Mouse (Mus musculus) layer of hippocampus, postnatal 14 days (tissue): Measurements from ENCODE around the gene Skp2. TPM values are rescaled to one million over a fixed set of nuclear protein-coding genes. Genes with fewer than 3 reads are reported as not detected.

ENCODE experiments used
- DNase-seq, 2 experiments: peaks; one replicate each; pipeline ENCODE4 v3.0.0; 2021 to 2022; ENCODE audit warnings: low spot score in 2 of 2, mixed read lengths in 1 of 2
- total RNA-seq, 2 experiments: library from RNA; stranded (reverse); gene quantifications; 2 replicates each; pipeline ENCODE4 v1.2.3; 2021

The Skp2 gene
- total RNA-seq, 2 experiments from 2014 or later: 4.9 to 5.7 TPM

DNA sequence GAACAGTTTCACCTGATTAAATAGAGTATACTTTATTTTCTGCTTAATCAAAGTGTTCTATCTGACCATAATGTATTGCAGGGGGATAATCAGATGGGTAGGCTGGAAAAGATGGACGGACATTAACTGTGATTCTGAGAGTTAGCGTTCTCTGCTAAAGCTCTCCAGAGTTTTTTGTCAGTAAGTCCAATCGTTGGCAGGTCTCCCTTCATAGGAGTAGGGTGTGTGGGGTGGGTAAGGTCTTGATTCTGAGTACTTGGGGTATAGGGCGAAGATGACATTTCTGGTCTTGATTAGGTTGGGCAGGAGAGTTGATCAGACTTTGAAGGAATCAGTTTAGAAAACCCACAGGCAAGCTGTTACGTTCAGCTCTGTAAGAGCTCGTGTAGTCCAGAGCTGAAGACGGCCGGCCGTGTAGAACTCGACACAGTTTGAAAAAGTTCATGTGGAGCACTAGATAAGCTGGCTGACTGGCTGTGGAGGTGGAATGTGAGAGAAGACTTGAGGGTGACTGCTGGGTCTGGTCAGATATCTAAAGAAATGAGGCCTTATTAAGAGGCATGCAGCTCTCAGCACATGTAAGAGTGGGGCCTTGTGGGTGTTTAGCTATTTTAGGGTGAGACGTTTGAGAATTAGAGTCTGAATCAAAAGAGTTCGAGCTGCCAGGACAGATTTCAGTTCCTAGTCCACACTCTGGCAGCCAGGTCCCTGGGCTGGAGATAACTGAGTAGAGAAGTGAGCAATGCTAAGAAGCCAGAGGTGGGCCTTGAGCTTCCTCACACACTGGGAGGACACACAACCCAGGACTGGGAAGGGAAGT is 76.5 kb downstream of the Skp2 start:
- no peak for DNase-seq

DNA sequence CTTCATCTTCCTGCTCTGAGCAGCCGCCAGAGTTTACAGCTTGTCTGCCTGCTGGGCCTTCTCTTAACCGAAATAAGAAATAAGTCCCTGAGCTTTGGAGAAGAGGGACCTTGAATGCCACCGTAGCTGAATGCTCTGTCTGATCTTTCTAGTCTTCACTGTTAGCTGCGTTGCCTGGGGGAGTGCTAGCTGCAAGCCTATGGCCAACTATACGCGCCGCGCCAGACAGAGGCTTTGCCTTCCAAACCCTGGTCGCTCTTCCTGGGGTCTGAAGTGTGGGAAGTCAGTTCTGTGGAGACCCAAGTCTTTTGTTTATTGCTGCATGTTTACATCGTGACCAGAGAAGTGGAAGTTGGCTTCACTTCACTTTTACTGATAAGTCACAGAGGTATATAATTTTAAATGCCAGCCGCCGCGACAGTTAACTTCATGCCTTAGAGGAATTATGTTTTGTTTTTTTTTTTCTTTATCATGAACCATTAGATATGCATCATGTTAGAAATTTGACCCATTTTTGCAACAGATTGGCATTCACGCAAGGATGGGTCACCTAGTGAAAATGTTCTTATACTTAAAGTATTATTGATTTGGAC is 79.5 kb downstream of the Skp2 start:
- DNase-seq: no peak

DNA sequence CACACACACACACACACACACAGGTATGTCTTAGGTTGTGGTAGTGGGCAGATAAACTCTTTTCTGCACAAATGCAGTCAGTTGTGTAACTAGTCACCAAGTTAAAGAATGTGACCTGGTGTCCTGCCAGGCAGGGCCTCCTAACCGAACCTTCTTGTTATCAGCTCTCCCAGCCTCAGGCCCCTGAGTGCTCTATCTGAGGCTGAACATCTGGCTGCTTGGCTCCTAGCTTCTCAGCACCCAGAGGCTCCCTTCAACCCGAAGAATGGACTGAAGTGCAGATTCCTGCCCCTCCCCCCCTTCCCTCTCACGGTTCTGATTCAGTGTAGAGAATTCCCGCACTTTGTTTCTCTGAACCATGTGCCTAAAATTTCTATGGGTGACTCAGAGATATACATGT is 80.6 kb downstream of the Skp2 start:
- DNase-seq: no peak

DNA sequence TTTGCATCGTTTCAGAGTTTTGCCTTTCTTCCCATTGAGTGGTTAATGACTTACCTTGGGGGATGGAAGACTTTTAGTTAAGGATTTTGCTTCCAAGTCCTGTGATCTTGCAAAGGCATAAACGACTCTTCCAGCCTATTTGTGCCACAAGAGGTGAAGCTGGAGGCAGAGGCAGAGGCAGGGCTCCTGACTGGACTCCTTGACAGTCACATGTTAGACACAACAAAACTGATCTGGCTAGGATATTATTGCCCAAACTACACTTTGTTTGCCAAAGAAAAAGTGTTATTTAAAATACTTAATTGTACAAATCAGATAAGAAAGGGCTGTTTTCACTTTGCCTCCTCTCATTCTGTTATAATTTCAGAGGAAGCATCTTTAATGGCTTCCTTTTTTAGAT is 81.1 kb downstream of the Skp2 start:
- DNase-seq: no peak

DNA sequence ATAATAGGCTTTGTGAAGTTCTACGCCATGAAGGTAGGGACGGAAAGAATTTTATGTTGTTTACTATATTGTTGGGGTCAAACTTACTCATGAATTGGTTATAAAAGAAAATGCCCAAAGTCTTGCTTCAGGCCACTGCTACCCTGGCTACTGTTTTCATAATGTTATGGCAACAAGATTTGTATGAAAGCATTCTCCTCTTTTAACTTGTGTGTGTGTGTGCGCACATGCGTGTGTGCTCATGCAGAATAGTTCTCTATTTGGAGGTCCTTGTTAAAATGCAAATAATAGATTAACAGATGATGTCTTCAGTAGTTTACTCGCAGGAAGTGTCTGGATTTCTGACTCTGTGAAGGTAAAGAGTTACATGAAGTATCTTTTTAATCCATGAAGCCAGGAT is 81.5 kb downstream of the Skp2 start:
- no peak for DNase-seq

DNA sequence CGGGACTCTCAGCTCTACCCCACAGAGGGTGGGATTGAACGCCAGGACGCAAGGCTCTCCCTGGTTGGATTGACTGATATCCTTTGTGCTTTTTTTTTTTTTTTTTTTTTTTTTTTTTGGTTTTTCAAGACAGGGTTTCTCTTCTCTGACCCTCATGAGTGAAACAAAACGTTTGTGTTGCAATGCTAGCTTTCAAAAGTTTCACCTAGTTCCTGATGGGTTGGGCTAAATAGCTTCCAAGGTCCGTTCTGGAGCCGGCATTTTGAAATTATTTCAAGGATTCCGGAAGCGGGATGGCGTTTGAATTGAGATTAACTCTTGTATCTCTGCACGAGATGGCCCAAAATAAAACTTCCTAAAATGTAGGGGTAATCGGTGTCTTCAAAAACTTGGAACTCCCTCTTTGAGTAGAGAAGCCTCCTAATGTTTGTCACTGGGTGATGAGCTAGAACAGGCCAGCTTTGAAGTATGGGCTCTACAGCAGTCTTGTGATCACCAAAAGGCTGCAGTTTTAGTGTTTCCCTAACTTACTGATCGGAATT is 82.1 kb downstream of the Skp2 start:
- no peak for DNase-seq

DNA sequence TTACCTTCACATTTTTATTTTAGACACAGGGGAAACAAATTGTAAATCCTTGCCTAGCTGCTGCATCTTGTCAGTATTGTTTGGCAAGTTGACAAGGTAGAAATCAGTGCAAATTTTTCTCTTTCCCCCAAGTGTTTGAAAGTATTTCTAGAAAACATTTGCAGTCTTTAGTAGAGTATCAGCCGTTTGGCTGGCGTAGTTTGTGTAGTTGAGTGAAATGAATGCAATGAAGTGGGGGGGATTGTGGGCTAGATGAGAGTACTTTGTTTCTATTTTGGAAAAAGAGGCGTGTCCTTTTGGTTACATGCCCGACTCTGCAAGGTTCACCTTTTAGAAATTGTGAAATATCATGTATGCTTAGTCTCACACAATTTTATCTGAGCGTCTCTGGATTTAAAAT is 82.6 kb downstream of the Skp2 start:
- DNase-seq: no peak

DNA sequence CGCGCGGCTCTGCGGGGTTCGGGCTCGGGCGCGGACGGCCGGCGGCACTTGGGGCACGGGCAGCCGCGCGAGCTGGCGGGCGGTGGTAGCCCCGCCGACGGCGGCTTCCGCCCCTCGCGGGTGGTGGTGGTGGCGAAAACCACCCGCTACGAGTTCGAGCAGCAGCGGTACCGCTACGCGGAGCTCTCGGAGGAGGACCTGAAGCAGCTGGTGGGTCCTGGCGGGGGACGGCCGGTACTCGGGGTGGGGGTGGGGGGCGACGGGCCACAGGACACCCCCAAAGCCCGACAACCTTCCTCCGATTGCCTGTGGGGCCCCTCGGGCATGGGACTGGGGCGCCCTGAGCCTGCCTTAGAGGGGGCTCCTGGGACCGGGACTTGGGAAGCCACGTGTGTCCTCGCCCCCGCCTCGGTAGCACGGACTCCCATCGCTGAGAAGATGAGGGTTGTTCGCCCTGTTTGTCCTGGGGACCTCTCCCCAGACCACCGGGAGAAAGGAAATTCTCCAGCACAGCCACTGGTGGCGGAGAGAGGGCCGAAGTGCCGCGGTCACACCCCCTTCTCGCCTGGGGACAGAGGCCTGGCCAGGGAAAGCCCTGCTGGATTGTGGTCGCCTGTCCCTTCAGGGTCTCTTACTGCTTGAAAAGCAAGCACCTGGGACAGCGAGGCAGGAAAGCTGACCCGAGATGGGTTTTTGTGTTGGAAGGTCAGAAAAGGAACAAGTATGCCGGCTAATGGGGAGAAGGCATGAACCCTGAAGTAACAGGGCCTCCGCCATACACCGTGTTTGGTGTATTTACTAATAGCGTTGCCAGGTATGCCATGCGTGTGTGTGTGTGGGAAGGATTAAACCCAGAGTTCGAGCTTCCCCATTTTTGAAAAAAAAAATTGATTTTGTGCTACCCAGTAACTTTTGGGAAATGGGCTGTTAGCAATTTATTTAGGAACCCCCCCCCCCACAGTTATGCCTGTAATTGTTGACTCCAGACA is 83.4 kb downstream of the Skp2 start:
- peak; percentile 22 to 50 for DNase-seq

DNA sequence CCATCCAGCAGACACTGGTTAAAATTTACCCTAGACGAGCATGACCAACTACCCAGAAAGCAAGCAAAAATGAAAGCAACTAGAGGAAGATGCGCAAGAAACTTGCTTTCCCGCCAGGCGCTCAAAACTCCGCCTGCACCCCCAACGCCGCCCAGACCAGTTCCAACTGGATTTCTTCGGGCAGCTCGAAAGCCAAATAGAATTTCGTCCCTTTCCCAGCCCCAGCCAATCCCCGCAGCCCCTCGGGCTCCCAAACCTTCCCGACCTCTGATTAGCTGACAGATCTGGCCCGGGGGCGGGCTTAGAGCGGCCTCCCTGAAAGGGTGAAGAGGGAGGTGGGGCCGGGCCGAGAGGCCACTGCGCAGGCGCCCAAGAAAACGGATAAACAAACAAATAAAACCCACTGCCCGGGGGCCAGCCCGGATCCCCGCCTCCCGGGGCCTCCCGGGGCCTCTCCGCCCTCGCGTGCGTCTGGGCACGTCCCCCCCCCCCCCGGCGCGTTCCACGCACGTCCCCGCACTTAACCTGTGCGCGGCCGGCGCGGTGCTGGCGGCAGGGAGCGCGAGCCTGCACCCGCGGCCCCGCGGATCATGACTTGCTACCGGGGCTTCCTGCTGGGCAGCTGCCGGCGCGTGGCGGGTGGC is 84.2 kb downstream of the Skp2 start, which contains the start of gene Nadk2:
TSS of gene Nadk2 (plus strand) at position 349 of the 644 bp plus-strand sequence.
- peak; percentile 97 to 99 for DNase-seq

DNA sequence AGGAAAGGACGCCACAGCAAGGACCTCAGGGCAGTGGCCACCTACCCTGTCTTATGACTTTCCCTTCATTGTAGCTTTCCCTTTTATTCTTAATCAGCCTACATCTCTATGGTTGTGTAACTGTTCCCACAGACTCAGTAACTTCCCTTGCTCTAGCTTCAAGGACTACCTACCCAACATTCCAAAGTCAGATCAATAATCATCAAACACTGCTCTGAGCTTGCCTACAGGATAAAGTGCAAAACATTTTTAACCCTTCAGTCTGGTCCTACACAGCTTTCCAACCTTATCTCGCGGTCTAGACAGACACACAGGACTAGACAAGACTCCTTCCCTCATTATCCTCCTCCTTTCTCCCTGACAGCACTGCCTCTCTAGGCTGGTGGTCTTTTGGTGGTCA is 84.9 kb downstream of the Skp2 start:
- DNase-seq: no peak

DNA sequence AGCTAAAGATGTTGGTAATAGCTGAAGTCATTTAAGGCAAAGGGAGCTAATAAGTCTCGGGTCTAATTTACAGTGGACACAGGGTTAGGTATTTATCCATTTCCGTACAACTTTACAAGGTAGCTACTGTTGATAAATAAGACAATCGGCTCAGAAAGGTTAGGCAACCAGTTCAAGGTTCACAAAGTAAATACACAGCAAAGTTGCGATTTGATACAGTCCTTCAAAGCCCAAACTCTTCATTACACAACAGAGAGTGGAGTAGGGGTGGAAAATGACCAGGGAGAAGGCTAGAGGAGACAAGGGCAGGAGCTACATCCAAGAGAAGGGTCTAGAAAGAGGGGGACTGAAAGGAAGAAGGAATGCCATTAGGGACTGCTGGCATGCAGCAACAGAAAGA is 86.3 kb downstream of the Skp2 start:
- DNase-seq: no peak

Other genes starting within 250 kb of the Skp2 start
- gene Ranbp3l, start 187.5 kb downstream of the Skp2 start, total RNA-seq: 1 to 10 TPM; 5.5 to 7.4 TPM
- gene Nadk2, start 84.2 kb downstream of the Skp2 start, total RNA-seq: 10 to 100 TPM; 51.6 to 51.7 TPM
- gene Lmbrd2, start 14.9 kb downstream of the Skp2 start, total RNA-seq: 10 to 100 TPM; 56.1 to 57.0 TPM
- not detected for gene Ugt3a1, start 121.5 kb upstream of the Skp2 start, total RNA-seq
- not detected for gene Ugt3a2, start 180.1 kb upstream of the Skp2 start, total RNA-seq